ENCODE assay signal across 9 mouse cellular contexts in the genomic region with DNA sequence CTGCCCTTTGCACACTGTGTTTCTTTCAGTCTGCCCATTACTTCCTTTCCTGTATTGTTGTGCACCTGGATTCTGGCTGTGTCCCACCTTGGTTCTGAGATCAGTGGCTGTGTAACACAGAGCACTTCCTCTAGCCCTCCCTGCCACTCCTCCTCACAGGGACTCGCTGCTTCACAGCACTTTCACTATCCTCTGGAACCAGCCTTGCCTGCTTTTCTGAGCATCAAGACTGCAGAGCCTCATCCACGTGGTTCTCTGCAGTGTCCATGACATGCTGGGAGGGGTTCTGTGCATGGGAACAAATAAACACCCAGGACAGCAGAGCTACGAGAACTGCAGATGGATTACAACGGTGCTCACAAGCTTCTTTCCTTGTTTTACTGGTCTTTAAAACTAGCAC. TPM values are rescaled to one million over a fixed set of nuclear protein-coding genes. Genes with fewer than 3 reads are reported as not detected.
DNase-seq lines count a peak whose midpoint lies in the region; ATAC-seq lines count a peak whose summit lies in the region.
"Had no signal": no experiment of that assay in that cellular context is flagged by ENCODE, and none has a peak within 500 bp of the region (broad histone marks: within the 10 kb centered on the region; RNA-seq: fewer than 3 reads in every experiment).

No protein-coding gene starts in this region.

- ATAC-seq in inflammation-experienced regulatory T-cells, adult 6 months = peak; percentile 71
- peak; percentile 66 for ATAC-seq in megakaryocyte-erythroid progenitor cell, adult 5-6 weeks (replicated peaks; ENCODE audit: low FRiP score, low TSS enrichment, poor library complexity, severe bottlenecking)

- intact Hi-C loops in heart, postnatal 10 days (cut with DNase I) = no loop called here

- DNase-seq in heart, adult 18-20 months = peak; percentile 13 to 18
- DNase-seq in heart, postnatal 10 days = no peak
- peak; percentile 29 for DNase-seq in CD4-positive helper T cell, adult 2 months (ENCODE audit: low read depth, low spot score)
- DNase-seq in left cerebral cortex, adult 11 months (ENCODE audit: low spot score) = no peak
- no peak for DNase-seq in cerebellum, postnatal 25 days
- DNase-seq in right cerebral cortex, postnatal 10 days (ENCODE audit: low spot score in 2 of 2) = no peak
- DNase-seq: kidney, postnatal 14 days had no signal

RNA-seq across cellular contexts. Expression of a gene that starts 22.1 kb away (rescaled TPM):
- total RNA-seq in heart, adult 18-20 months (2021) = 10 to 100 TPM; 20.8 to 22.7 TPM
- total RNA-seq in heart, postnatal 10 days (2021) = 10 to 100 TPM; 20.6 to 23.7 TPM
- 10 to 100 TPM; 23.2 to 33.9 (median 28.8) TPM for polyA plus RNA-seq in inflammation-experienced regulatory T-cells, adult 6 months (2017; shearing (Covaris generic))
- total RNA-seq in megakaryocyte-erythroid progenitor cell, adult 5-6 weeks (2014; fragmentation: Nextera tagmentation) = 17.0 and 22.9 TPM in 2 replicates
- 7.8 and 9.0 TPM in 2 replicates for total RNA-seq in megakaryocyte-erythroid progenitor cell, adult 5-6 weeks (2017)

Comparison
In these comparisons a context has a peak if more than half of its experiments do, and no peak if none do; other contexts are left out.
1. DNase-seq: peak in heart, adult 18-20 months (2 of 2) and CD4-positive helper T cell, adult 2 months (single experiment); none in heart, postnatal 10 days (0 of 2), left cerebral cortex, adult 11 months (single experiment), cerebellum, postnatal 25 days (0 of 2) and right cerebral cortex, postnatal 10 days (0 of 2).